Mouse (Mus musculus) kidney, postnatal 4 days (tissue): ENCODE data around the gene Zbtb3.

Source experiments
- DNase-seq, 2 experiments: peaks; one replicate each; pipeline ENCODE4 v3.0.0; 2021; ENCODE audit warnings: mixed read lengths in 2 of 2

The Zbtb3 gene

DNA sequence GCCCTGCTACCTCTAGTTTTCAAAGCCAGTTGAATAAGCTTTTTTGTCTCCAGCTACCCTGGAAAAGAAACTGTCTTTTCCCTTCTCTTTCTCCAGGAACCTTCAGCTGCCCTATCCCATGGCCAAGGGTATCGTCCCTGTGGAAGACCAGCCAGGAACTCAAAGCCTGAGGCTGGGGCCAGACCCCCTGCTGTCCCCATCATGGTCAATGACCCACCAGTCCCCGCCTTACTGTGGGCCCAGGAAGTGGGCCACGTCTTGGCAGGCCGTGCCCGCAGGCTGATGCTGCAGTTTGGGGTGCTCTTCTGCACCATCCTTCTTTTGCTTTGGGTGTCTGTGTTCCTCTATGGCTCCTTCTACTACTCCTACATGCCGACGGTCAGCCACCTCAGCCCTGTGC is 38.7 kb downstream of the Zbtb3 start:
- no peak for DNase-seq

- DNase-seq = no peak
Measured at GRCm38 (mm10) chr19:8842961-8843360, 40.6 kb downstream of the Zbtb3 start.

- peak; percentile 89 to 90 for DNase-seq
Measured at GRCm38 (mm10) chr19:8844371-8845129, 42.2 kb downstream of the Zbtb3 start.

- DNase-seq = no peak
Measured at GRCm38 (mm10) chr19:8848356-8848755, 46.0 kb downstream of the Zbtb3 start.

DNA sequence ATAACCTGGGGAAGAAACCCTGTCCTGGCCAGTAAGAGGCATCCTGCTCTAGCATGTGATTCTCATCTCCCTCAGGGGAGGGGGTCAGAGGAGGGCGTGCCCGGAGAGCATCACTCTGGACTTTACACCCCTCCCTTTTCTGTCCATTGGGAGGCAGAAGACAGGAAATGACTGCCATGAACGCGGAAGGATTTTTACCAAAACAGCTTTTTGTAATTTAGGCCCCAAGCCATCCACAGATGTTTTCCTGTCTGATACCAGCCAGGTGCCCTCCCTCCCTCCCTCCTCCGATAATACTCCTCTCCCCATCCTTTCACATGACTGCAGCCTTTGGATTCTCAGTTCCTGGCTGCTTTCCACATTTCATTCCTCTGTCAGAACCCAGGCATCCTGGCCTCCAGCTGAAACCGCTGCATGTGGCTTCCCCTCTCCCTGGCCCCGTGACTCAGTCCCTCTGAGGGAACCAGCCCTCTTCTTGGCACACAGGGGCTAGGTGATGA is 48.1 kb downstream of the Zbtb3 start, which contains the start of gene Lrrn4cl:
Lrrn4cl (plus strand) TSS at position 367 of the 500 bp plus-strand sequence.
- peak; percentile 45 to 75 for DNase-seq

DNA sequence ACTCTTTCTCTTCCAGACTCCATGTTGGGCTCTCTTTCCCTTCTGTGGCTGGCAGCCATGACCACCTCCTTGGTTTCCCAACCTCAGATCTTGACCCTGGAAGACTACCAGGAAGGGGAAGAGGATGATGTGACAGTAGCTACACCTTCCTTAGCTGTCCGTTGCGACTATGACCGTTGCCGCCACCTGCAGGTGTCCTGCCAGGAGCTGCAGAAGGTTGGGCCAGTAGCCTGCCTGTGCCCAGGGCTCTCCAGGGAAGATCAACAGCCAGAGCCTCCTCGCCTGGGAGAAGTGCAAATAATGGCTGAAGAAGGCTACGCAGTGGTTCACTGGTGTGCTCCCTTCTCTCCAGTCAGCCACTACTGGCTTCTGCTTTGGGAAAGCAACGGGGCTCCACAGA is 49.3 kb downstream of the Zbtb3 start:
- DNase-seq = no peak

GRCm38 (mm10) chr19:8852236-8852928 is 50.0 kb downstream of the Zbtb3 start:
- DNase-seq = no peak

GRCm38 (mm10) chr19:8853117-8853516 is 50.8 kb downstream of the Zbtb3 start:
- no peak for DNase-seq
